Mouse (Mus musculus) layer of hippocampus, adult 9-10 months (tissue): ENCODE data around the gene Yeats2.

Experiments used
- DNase-seq: peaks from one replicate; pipeline ENCODE4 v3.0.0; 2022; ENCODE audit warnings: low spot score

Gene Yeats2

DNA sequence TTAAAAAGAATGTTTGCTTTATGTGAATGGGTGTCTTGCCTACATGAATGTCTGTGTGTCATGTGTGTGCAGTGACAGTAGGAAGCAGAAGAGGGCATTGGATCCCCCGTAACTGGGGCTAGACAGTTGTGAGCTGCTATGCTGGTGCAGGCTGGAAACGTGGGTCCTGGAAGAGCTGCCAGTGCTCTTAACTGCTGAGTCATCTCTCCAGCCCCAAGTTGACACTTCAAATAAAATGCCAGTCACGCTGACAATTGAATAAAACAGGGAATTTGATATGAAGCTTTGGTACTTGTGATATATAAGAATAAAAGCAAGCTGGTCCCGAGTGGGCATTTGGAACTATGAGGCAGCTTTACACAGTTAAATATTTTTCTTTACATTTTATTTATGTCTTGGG lies 139.4 kb downstream of the Yeats2 start:
- DNase-seq, result no peak
